Mouse (Mus musculus) layer of hippocampus, adult 8-10 months (tissue): ENCODE data around the gene Emid1. TPM values are rescaled to one million over a fixed set of nuclear protein-coding genes. Genes with fewer than 3 reads are reported as not detected.

Experiments
- DNase-seq, 2 experiments: peaks; one replicate each; pipeline ENCODE4 v3.0.0; 2022; ENCODE audit warnings: low spot score in 2 of 2
- total RNA-seq, 4 experiments: library from RNA; stranded (reverse); gene quantifications; 2 replicates each; pipeline ENCODE4 v1.2.4; 2022

Gene Emid1
- 1 to 10 TPM; 3.7 to 6.5 (median 5.2) TPM for total RNA-seq

- no peak for DNase-seq
Observed at GRCm38 (mm10) chr11:5151680-5152337, at the start of gene Emid1. TSS of gene Emid1 (minus strand) at chr11:5152257.

GRCm38 (mm10) chr11:5199879-5200278 lies 47.8 kb upstream of the Emid1 start:
- DNase-seq, result no peak

- no peak for DNase-seq
Observed at GRCm38 (mm10) chr11:5197068-5197467, 45.0 kb upstream of the Emid1 start.

- no peak for DNase-seq
Observed at GRCm38 (mm10) chr11:5196583-5196982, 44.5 kb upstream of the Emid1 start.

- DNase-seq, result no peak
Observed at GRCm38 (mm10) chr11:5193576-5193881, 41.5 kb upstream of the Emid1 start.

GRCm38 (mm10) chr11:5192840-5193575 lies 41.0 kb upstream of the Emid1 start:
- no peak for DNase-seq

- no peak for DNase-seq
Observed at GRCm38 (mm10) chr11:5192084-5192516, 40.0 kb upstream of the Emid1 start.

- no peak for DNase-seq
Observed at GRCm38 (mm10) chr11:5189239-5189933, 37.3 kb upstream of the Emid1 start.

- no peak for DNase-seq
Observed at GRCm38 (mm10) chr11:5188170-5188569, 36.1 kb upstream of the Emid1 start.

- no peak for DNase-seq
Observed at GRCm38 (mm10) chr11:5184832-5185231, 32.8 kb upstream of the Emid1 start.

- no peak for DNase-seq
Observed at GRCm38 (mm10) chr11:5184250-5184649, 32.2 kb upstream of the Emid1 start.

GRCm38 (mm10) chr11:5182870-5183269 lies 30.8 kb upstream of the Emid1 start:
- no peak for DNase-seq

- peak; percentile 42 to 75 for DNase-seq
Observed at GRCm38 (mm10) chr11:5181850-5182404, 29.9 kb upstream of the Emid1 start.

GRCm38 (mm10) chr11:5179391-5179790 lies 27.3 kb upstream of the Emid1 start:
- no peak for DNase-seq

- no peak for DNase-seq
Observed at GRCm38 (mm10) chr11:5177171-5177570, 25.1 kb upstream of the Emid1 start.

- no peak for DNase-seq
Observed at GRCm38 (mm10) chr11:5176685-5177084, 24.6 kb upstream of the Emid1 start.

- DNase-seq, result no peak
Observed at GRCm38 (mm10) chr11:5175866-5176265, 23.8 kb upstream of the Emid1 start.

GRCm38 (mm10) chr11:5175141-5175540 lies 23.1 kb upstream of the Emid1 start:
- no peak for DNase-seq

GRCm38 (mm10) chr11:5172861-5173260 lies 20.8 kb upstream of the Emid1 start:
- no peak for DNase-seq

GRCm38 (mm10) chr11:5167311-5167710 lies 15.3 kb upstream of the Emid1 start:
- DNase-seq, result peak; percentile 44 to 45

- peak; percentile 74 to 81 for DNase-seq
Observed at GRCm38 (mm10) chr11:5165471-5165916, 13.4 kb upstream of the Emid1 start.

GRCm38 (mm10) chr11:5164310-5164709 lies 12.3 kb upstream of the Emid1 start:
- DNase-seq, result no peak
